Mouse (Mus musculus) liver, embryonic 16.5 days (tissue): ENCODE measurements around the gene Mrps33. TPM values are rescaled to one million over a fixed set of nuclear protein-coding genes. Genes with fewer than 3 reads are reported as not detected.
A peak's percentile ranks its signal among the peaks of the same experiment; 100 is the strongest.

ENCODE experiments used
- ATAC-seq: fragments of 200-750 bp; cut with Nextera tagmentation; 2 replicates; pipeline ENCODE4 v1.8.0; 2017; ENCODE audit warnings: low read depth, mild to moderate bottlenecking, moderate number of reproducible peaks, moderate library complexity
- H3K27ac ChIP-seq: fragments of 300-500 bp; sonication (generic); 2 replicates; pipeline ENCODE4 v1.5.1; 2014; ENCODE audit warnings: mild to moderate bottlenecking, low read length
- H3K27me3 ChIP-seq: fragments of 300-500 bp; sonication (generic); 2 replicates; pipeline ENCODE4 v1.6.1; 2014; ENCODE audit warnings: low read depth, low read length, mixed read lengths; ENCODE audit not compliant: control insufficient read depth, insufficient read depth
- H3K36me3 ChIP-seq: fragments of 300-500 bp; sonication (generic); 2 replicates; pipeline ENCODE4 v1.6.1; 2014; ENCODE audit warnings: mild to moderate bottlenecking; ENCODE audit not compliant: control insufficient read depth, insufficient read depth
- H3K4me1 ChIP-seq: fragments of 300-500 bp; sonication (generic); 2 replicates; pipeline ENCODE4 v1.6.1; 2014; ENCODE audit warnings: low read depth, low read length, mixed read lengths; ENCODE audit not compliant: control insufficient read depth
- H3K4me2 ChIP-seq: fragments of 300-500 bp; sonication (generic); 2 replicates; pipeline ENCODE4 v1.6.1; 2014; ENCODE audit warnings: low read depth, low read length, mixed read lengths
- H3K4me3 ChIP-seq: fragments of 300-500 bp; sonication (generic); 2 replicates; pipeline ENCODE4 v1.5.1; 2014; ENCODE audit warnings: low read depth, mild to moderate bottlenecking, low read length
- H3K9ac ChIP-seq: fragments of 300-500 bp; sonication (generic); 2 replicates; pipeline ENCODE4 v1.6.1; 2014; ENCODE audit warnings: low read depth, low read length
- H3K9me3 ChIP-seq: fragments of 300-500 bp; sonication (generic); replicated peaks from 2 replicates; pipeline ENCODE4 v1.6.1; 2016; ENCODE audit warnings: low read length; ENCODE audit not compliant: control insufficient read depth
- WGBS: fragments of 180-500 bp; shearing (Covaris S2); extraction: QIAGEN DNeasy Blood & Tissue Kit; methylation state at CpG from one replicate; pipeline ENCODE4 v1.1.7; 2014; ENCODE audit not compliant: insufficient replicate concordance; 5-methylcytosine and 5-hydroxymethylcytosine counted together
- polyA plus RNA-seq: library from polyadenylated mRNA; unstranded; fragments of >200 nt; fragmentation: Nextera tagmentation; extraction: Ambion mirVana; gene quantifications from 2 replicates; pipeline ENCODE4 v1.2.1, GENCODE M21; 2015

Gene Mrps33
- polyA plus RNA-seq, 1 experiment from 2014 or later, result 53.8 TPM

- H3K9ac ChIP-seq, result no peak overlapping the region
- H3K27ac ChIP-seq, result no peak overlapping the region
- 65% methylated on average over 5 of the region's 5 CpGs for WGBS
- ATAC-seq, result no peak
- H3K9me3 ChIP-seq, result no peaks in the 10 kb centered on the region
- H3K4me2 ChIP-seq, result no peak overlapping the region
- H3K27me3 ChIP-seq, result no peaks in the 10 kb centered on the region; the same call in 1 of the 2 replicates
- H3K4me3 ChIP-seq, result no peak overlapping the region
- no peaks in the 10 kb centered on the region for H3K36me3 ChIP-seq
- peaks cover 6% of the 10 kb centered on the region for H3K4me1 ChIP-seq
Measured at GRCm38 (mm10) chr6:39785944-39786343, 24.8 kb downstream of the Mrps33 start.

DNA sequence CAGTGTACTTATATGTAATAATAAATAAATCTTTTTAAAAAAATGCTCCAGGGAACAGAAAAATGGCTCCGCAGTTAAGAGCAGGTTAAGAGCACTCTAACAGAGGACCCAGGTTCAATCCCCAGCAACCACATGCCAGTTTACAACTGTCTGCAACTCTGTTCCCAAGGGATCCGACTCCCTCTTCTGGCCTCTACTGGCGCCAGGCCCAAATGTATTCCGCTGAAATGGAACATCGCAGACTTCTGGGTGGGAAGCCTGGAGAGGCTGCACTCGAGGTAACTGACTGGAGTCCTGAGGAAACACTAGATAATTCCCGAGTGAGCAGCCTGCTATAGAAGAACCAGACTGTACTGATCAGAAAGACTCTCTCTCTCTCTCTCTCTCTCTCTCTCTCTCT is 27.3 kb downstream of the Mrps33 start:
- Histone ChIP-seq H3K27me3 (no peaks in the 10 kb centered on the region; the same call in 1 of the 2 replicates), H3K9ac (no peak overlapping the region), H3K4me2 (no peak overlapping the region), H3K4me3 (no peak overlapping the region), H3K4me1 (peaks cover 6% of the 10 kb centered on the region), H3K9me3 (no peaks in the 10 kb centered on the region), H3K36me3 (no peaks in the 10 kb centered on the region), H3K27ac (no peak overlapping the region)
- WGBS, result 70% methylated on average over 7 of the region's 7 CpGs
- ATAC-seq, result no peak

DNA sequence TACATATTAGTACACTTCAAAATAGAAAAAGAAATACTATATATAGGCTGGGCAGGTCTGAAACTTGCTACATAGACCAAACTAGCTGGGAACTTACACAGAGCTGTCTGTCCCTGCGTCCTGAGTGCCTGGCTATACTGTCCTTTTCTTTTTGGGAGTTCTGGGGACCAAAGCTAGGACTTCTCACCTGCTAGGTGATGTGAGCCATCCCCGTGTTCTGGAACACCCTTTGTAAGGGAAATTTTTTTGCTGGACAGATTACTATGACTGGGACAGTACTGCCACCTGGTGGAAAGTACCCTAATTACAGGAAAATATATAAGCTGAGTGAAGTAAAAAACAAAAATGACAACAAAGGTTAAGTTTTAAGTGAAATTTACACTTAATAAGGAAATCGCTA is 28.2 kb downstream of the Mrps33 start:
- 17% methylated on average over 3 of the region's 3 CpGs for WGBS
- Histone ChIP-seq H3K27me3 (no peaks in the 10 kb centered on the region), H3K4me1 (peaks cover 6% of the 10 kb centered on the region), H3K4me3 (no peak overlapping the region), H3K36me3 (no peaks in the 10 kb centered on the region), H3K9me3 (no peaks in the 10 kb centered on the region), H3K4me2 (no peak overlapping the region), H3K27ac (no peak overlapping the region), H3K9ac (no peak overlapping the region)
- ATAC-seq, result no peak

DNA sequence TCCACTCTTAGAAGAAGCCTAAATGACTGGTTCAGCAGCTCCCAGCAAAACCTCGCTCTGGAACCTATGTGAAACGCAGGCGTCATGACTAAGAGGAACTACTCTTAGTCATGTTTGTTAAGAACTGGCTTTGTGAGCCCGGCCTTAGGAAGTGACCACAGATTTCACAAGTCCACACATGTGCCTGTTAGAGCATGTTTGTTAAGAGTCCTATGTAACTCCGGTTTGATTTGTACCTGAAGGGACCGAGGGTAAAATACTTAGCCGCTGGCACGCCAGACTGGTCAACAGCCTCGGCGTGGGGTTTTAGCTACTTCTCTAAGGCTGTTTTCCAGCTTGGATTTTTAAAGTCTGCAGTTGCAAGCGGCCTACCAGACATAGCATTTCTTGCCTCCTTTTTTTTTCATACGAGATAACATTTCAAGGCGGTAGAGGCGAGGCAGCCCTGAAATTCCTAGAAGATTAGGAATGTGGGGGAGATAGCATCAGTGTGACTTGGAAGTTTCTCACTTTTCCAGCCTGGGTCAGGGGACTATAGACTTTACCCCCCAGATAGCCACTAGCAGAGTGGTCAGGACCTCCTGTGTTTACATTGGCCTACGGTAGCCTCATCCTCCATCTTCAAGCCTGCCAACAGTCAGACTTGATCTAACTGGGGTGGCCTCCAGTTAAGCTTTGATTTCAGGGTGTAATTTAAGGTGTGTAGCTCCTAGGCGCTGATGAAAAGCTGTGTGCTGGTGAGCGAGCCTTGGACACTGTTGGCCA is 28.8 kb downstream of the Mrps33 start:
- H3K9ac ChIP-seq, result 0 out of 2 replicates have a peak overlapping the region, but pooled peaks have one; percentile 15
- ATAC-seq, result peak; percentile 53; the same call in 1 of the 2 replicates

GRCm38 (mm10) chr6:39780857-39781666 is 29.7 kb downstream of the Mrps33 start:
- H3K4me3 ChIP-seq, result peak overlapping the region; percentile 42
- 3% methylated on average over 18 of the region's 18 CpGs for WGBS

More for the DNA sequence above, 28.8 kb downstream of the Mrps33 start:
- Histone ChIP-seq H3K4me2 (peak overlapping the region; percentile 63), H3K36me3 (no peaks in the 10 kb centered on the region), H3K27ac (peak overlapping the region; percentile 67), H3K4me3 (no peak overlapping the region), H3K27me3 (no peaks in the 10 kb centered on the region), H3K9me3 (no peaks in the 10 kb centered on the region), H3K4me1 (peaks cover 6% of the 10 kb centered on the region)
- 41% methylated on average over 17 of the region's 17 CpGs for WGBS

DNA sequence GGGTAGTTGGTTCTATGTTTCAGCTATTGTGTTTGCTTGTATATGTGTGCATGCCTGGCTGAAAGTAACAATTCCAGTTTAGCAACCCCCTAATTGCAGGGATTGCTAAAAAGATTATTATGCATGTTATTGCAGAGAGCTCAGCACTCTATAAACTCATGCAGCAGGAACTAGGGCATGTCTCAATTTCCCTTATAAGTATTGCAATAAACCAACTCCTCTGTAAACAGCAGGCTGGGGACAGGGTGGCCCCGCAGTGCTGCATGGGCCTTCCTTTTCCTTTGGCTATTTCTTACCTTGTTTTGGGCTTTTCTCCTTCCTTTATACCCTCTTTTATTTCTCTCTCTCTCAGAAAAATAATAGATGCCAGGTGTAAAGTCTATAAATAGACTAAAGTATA is 32.3 kb downstream of the Mrps33 start:
- H3K36me3 ChIP-seq, result no peaks in the 10 kb centered on the region
- H3K4me1 ChIP-seq, result peaks cover 6% of the 10 kb centered on the region
- no peak for ATAC-seq
- no peaks in the 10 kb centered on the region for H3K9me3 ChIP-seq
- H3K27me3 ChIP-seq, result no peaks in the 10 kb centered on the region
- no peak overlapping the region for H3K4me3 ChIP-seq
- H3K9ac ChIP-seq, result no peak overlapping the region
- no peak overlapping the region for H3K27ac ChIP-seq
- 68% methylated on average over 1 of the region's 1 CpGs for WGBS
- no peak overlapping the region for H3K4me2 ChIP-seq

More at GRCm38 (mm10) chr6:39780857-39781666, 29.7 kb downstream of the Mrps33 start:
- H3K4me2 ChIP-seq, result peak overlapping the region; percentile 63
- H3K36me3 ChIP-seq, result no peaks in the 10 kb centered on the region
- ATAC-seq, result peak; percentile 61
- peaks cover 6% of the 10 kb centered on the region for H3K4me1 ChIP-seq
- peak overlapping the region; percentile 76 for H3K27ac ChIP-seq
- no peaks in the 10 kb centered on the region for H3K9me3 ChIP-seq
- H3K9ac ChIP-seq, result peak overlapping the region; percentile 34
- no peaks in the 10 kb centered on the region for H3K27me3 ChIP-seq

GRCm38 (mm10) chr6:39776275-39776674 is 34.5 kb downstream of the Mrps33 start:
- no peak; the same call in 1 of the 2 replicates for ATAC-seq
- H3K4me2 ChIP-seq, result no peak overlapping the region
- no peaks in the 10 kb centered on the region for H3K9me3 ChIP-seq
- H3K4me3 ChIP-seq, result no peak overlapping the region
- no peaks in the 10 kb centered on the region; the same call in 1 of the 2 replicates for H3K4me1 ChIP-seq
- H3K36me3 ChIP-seq, result no peaks in the 10 kb centered on the region
- no peaks in the 10 kb centered on the region for H3K27me3 ChIP-seq
- H3K27ac ChIP-seq, result no peak overlapping the region
- H3K9ac ChIP-seq, result no peak overlapping the region
- WGBS, result 70% methylated on average over 6 of the region's 6 CpGs

DNA sequence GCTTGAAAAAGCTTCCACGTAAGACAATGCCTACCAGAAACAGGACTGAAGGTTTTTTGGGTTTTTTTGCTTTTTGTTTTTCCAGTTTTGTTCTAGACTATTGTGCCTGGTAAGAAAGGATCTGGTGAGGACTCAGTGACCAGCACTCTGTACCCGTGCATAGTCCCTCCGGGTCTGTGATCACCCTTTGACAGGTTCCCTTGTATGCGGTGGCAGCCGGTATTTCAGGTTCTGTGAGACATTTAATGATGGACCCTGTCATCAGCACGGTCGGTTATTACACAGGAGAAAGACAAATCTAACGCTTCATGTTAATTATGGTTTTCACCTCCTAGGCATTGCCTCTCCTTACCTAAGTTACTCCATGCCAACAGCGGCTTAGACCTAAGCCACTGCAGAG is 35.8 kb downstream of the Mrps33 start:
- 71% methylated on average over 9 of the region's 9 CpGs for WGBS
- H3K27ac ChIP-seq, result no peak overlapping the region
- H3K4me3 ChIP-seq, result no peak overlapping the region
- no peaks in the 10 kb centered on the region for H3K36me3 ChIP-seq
- H3K4me2 ChIP-seq, result no peak overlapping the region
- no peak for ATAC-seq
- H3K9ac ChIP-seq, result no peak overlapping the region
- no peaks in the 10 kb centered on the region for H3K9me3 ChIP-seq
- no peaks in the 10 kb centered on the region for H3K4me1 ChIP-seq
- H3K27me3 ChIP-seq, result no peaks in the 10 kb centered on the region

- no peak overlapping the region for H3K4me2 ChIP-seq
- 74% methylated on average over 2 of the region's 2 CpGs for WGBS
- no peak overlapping the region for H3K4me3 ChIP-seq
- ATAC-seq, result no peak
- no peaks in the 10 kb centered on the region for H3K36me3 ChIP-seq
- no peak overlapping the region for H3K27ac ChIP-seq
- H3K4me1 ChIP-seq, result no peaks in the 10 kb centered on the region
- no peak overlapping the region for H3K9ac ChIP-seq
- no peaks in the 10 kb centered on the region for H3K9me3 ChIP-seq
- H3K27me3 ChIP-seq, result no peaks in the 10 kb centered on the region
Measured at GRCm38 (mm10) chr6:39757229-39757628, 53.6 kb downstream of the Mrps33 start.
